Mouse (Mus musculus) limb, embryonic 14.5 days (tissue): ENCODE results near the gene Gm17349. TPM values are rescaled to one million over a fixed set of nuclear protein-coding genes. Genes with fewer than 3 reads are reported as not detected.

Experiments
- ATAC-seq: fragments of 200-750 bp; cut with Nextera tagmentation; 2 replicates; pipeline ENCODE4 v1.8.0; 2017; ENCODE audit warnings: low read depth, moderate number of reproducible peaks, moderate TSS enrichment; ENCODE audit not compliant: low FRiP score
- DNase-seq: peaks from one replicate; pipeline ENCODE4 v3.0.0-alpha.2; 2015; ENCODE audit warnings: low spot score
- H3K27ac ChIP-seq: fragments of 300-500 bp; sonication (generic); replicated peaks from 2 replicates; pipeline ENCODE4 v1.5.1; 2014; ENCODE audit warnings: low read depth, mild to moderate bottlenecking, low read length, moderate library complexity, mixed read lengths
- H3K27me3 ChIP-seq: fragments of 300-500 bp; sonication (generic); 2 replicates; pipeline ENCODE4 v1.6.1; 2014; ENCODE audit warnings: low read length, mixed read lengths; ENCODE audit not compliant: control insufficient read depth, insufficient read depth
- H3K36me3 ChIP-seq: fragments of 300-500 bp; sonication (generic); 2 replicates; pipeline ENCODE4 v1.6.1; 2014; ENCODE audit warnings: mild to moderate bottlenecking, low read length, moderate library complexity, mixed read lengths; ENCODE audit not compliant: control insufficient read depth, insufficient read depth
- H3K4me1 ChIP-seq: fragments of 300-500 bp; sonication (generic); 2 replicates; pipeline ENCODE4 v1.6.1; 2014; ENCODE audit warnings: antibody characterized with exemption, low read length, mixed read lengths; ENCODE audit not compliant: control insufficient read depth, insufficient read depth
- H3K4me2 ChIP-seq: fragments of 300-500 bp; sonication (generic); replicated peaks from 2 replicates; pipeline ENCODE4 v1.6.1; 2014; ENCODE audit warnings: low read depth, mild to moderate bottlenecking, low read length, moderate library complexity; ENCODE audit not compliant: severe bottlenecking
- H3K4me3 ChIP-seq: fragments of 300-500 bp; sonication (generic); replicated peaks from 2 replicates; pipeline ENCODE4 v1.5.1; 2014; ENCODE audit warnings: low read length
- H3K9ac ChIP-seq: fragments of 300-500 bp; sonication (generic); 2 replicates; pipeline ENCODE4 v1.6.1; 2014; ENCODE audit warnings: mild to moderate bottlenecking, low read depth, low read length, moderate library complexity; ENCODE audit not compliant: severe bottlenecking
- H3K9me3 ChIP-seq: fragments of 300-500 bp; sonication (generic); 2 replicates; pipeline ENCODE4 v1.6.1; 2016; ENCODE audit warnings: low read length; ENCODE audit not compliant: control insufficient read depth
- POLR2A ChIP-seq: fragments of 200-500 bp; IDR thresholded peaks from 2 replicates; pipeline ENCODE4 v1.8.0; 2012; ENCODE audit warnings: inconsistent platforms, mild to moderate bottlenecking, moderate library complexity, borderline replicate concordance; ENCODE audit not compliant: insufficient read depth, insufficient read length; ENCODE audit errors: extremely low read depth
- WGBS: fragments of 180-500 bp; shearing (Covaris S2); extraction: QIAGEN DNeasy Blood & Tissue Kit; methylation state at CpG from one replicate; pipeline ENCODE4 v1.1.7; 2014; 5-methylcytosine and 5-hydroxymethylcytosine counted together
- polyA plus RNA-seq, 2 experiments: library from polyadenylated mRNA; depleted of rRNA in 1 of 2; stranded (reverse) in 1 of 2; unstranded in 1 of 2; fragments of >200 nt; fragmentation: Nextera tagmentation in 1 of 2; extraction: Ambion mirVana in 1 of 2; gene quantifications; 2 replicates each; pipeline versions ENCODE4 v1.2.1 to v1.2.3; 2012 to 2014

Gm17349 gene
- polyA plus RNA-seq, 2 experiments, result 0.63 TPM; not detected in 1

- peaks cover 13% of the 10 kb centered on the region for H3K4me1 ChIP-seq
- no peak for TF ChIP-seq POLR2A
- no peak for DNase-seq
- ATAC-seq, result no peak
- peaks cover 12% of the 10 kb centered on the region; the same call in 1 of the 2 replicates for H3K36me3 ChIP-seq
- no peak overlapping the region for H3K4me2 ChIP-seq
- H3K9me3 ChIP-seq, result no peaks in the 10 kb centered on the region
- WGBS, result 78% methylated on average over 25 of the region's 25 CpGs
- no peak overlapping the region for H3K27ac ChIP-seq
- H3K4me3 ChIP-seq, result no peak overlapping the region
- no peaks in the 10 kb centered on the region for H3K27me3 ChIP-seq
- H3K9ac ChIP-seq, result no peak overlapping the region
These were observed 16.8 kb upstream of the Gm17349 start for GRCm38 (mm10) chr15:99721921-99722743.

DNA sequence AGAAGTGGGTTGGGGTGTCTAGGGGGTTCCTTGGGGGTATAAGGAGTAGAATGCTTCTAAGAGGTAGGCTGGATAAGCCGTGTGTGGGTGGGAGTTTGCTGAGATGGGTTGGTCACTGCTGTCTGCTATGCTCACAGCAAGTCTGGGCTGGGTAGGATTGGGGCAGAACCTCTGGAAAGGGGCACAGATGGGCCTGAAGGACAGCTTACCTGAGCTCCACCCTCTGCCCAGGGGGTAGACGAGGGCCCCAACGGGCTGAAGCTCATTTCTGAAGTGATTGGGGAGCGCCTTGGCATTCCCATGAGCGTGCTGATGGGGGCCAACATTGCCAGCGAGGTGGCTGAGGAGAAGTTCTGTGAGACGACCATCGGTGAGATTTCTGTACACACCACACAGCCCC lies 14.6 kb upstream of the Gm17349 start:
- H3K36me3 ChIP-seq, result peaks cover 25% of the 10 kb centered on the region; the same call in 1 of the 2 replicates
- H3K27me3 ChIP-seq, result no peaks in the 10 kb centered on the region
- no peak overlapping the region for H3K4me2 ChIP-seq
- H3K9ac ChIP-seq, result no peak overlapping the region
- DNase-seq (no peak), ATAC-seq (no peak)
- no peak overlapping the region for H3K4me3 ChIP-seq
- H3K27ac ChIP-seq, result no peak overlapping the region
- no peaks in the 10 kb centered on the region for H3K9me3 ChIP-seq
- no peak for TF ChIP-seq POLR2A
- WGBS, result 76% methylated on average over 8 of the region's 8 CpGs
- H3K4me1 ChIP-seq, result peaks cover 12% of the 10 kb centered on the region

- Histone ChIP-seq H3K9ac (no peak overlapping the region), H3K9me3 (no peaks in the 10 kb centered on the region), H3K4me2 (no peak overlapping the region), H3K36me3 (peaks cover 32% of the 10 kb centered on the region), H3K4me1 (no peaks in the 10 kb centered on the region), H3K4me3 (no peak overlapping the region), H3K27me3 (no peaks in the 10 kb centered on the region), H3K27ac (no peak overlapping the region)
- 89% methylated on average over 9 of the region's 9 CpGs for WGBS
- ATAC-seq, result no peak
- no peak for DNase-seq
- TF ChIP-seq POLR2A, result no peak
These were observed 13.3 kb upstream of the Gm17349 start for GRCm38 (mm10) chr15:99718461-99719021.

DNA sequence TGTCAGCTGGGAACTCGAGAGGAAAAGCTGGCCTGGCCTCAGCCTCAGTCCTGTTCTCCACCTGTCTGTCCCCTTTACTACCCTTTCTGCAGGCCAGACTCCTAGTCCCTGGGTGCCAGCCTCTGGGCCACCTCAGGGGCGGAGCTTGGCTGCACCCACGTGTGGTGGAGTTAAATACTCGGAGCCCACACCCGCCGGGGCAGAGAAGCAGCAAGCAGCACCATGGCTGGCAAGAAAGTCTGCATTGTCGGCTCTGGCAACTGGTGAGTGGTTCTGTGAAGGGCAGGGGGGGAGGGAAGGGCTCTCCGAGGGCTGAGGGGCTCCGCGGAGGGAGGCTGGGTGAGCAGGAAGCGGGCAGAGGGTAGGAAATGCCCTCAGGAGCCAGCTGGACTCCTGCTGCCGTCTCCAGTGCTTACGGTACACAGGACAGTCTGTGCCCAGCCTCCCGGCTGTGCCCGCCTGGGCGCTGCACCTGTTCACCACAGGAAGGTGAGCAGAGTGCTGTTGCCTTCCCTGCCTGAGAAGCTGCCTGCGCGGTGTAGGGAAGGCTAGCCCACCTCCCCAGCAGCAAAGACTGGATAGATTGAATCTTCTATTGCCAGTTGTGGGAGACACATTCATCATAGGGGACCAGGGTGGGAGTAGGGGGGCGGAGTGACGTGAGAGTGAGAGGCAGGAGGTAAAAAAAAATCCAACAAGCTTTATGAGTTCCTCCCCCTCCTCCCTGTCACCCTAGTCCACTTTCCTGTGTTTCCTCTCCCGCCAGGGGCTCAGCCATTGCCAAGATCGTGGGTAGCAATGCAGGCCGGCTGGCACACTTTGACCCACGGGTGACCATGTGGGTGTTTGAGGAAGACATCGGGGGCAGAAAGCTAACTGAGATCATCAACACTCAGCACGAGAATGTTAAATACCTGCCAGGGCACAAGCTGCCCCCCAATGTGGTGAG lies 12.4 kb upstream of the Gm17349 start, which contains the start of gene Gpd1:
Gpd1 (plus strand) TSS at position 130 of the 949 bp plus-strand sequence.
- Histone ChIP-seq H3K27me3 (no peaks in the 10 kb centered on the region), H3K4me2 (no peak within 1 kb of the TSS), H3K36me3 (peaks cover 41% of the 10 kb centered on the region), H3K4me3 (no peak within 1 kb of the TSS), H3K9me3 (no peaks in the 10 kb centered on the region), H3K27ac (no peak within 1 kb of the TSS), H3K4me1 (no peaks in the 10 kb centered on the region), H3K9ac (no peak within 1 kb of the TSS)
- WGBS, result 68% methylated on average over 25 of the region's 26 CpGs
- DNase-seq (no peak), ATAC-seq (no peak)
- no peak for TF ChIP-seq POLR2A

- peaks cover 50% of the 10 kb centered on the region for H3K36me3 ChIP-seq
- no peak overlapping the region for H3K27ac ChIP-seq
- H3K4me3 ChIP-seq, result no peak overlapping the region
- H3K27me3 ChIP-seq, result no peaks in the 10 kb centered on the region
- ATAC-seq (no peak), DNase-seq (no peak)
- 93% methylated on average over 12 of the region's 12 CpGs for WGBS
- H3K9me3 ChIP-seq, result no peaks in the 10 kb centered on the region
- H3K9ac ChIP-seq, result no peak overlapping the region
- no peak overlapping the region for H3K4me2 ChIP-seq
- no peak for TF ChIP-seq POLR2A
- no peaks in the 10 kb centered on the region for H3K4me1 ChIP-seq
These were observed 11.5 kb upstream of the Gm17349 start for GRCm38 (mm10) chr15:99716814-99717213.
